Mouse (Mus musculus) right cerebral cortex, postnatal 36 days (tissue): ENCODE results near the gene Eif4e1b.

Source experiments
- DNase-seq, 2 experiments: peaks; one replicate each; pipeline ENCODE4 v3.0.0; 2022; ENCODE audit warnings: low spot score in 2 of 2, mixed read lengths in 1 of 2

Gene Eif4e1b

GRCm38 (mm10) chr13:54783698-54784097 lies at the start of gene Eif4e1b:
Gene Eif4e1b (plus strand): TSS chr13:54783998.
- DNase-seq, result no peak

GRCm38 (mm10) chr13:54736931-54737330 lies 46.9 kb upstream of the Eif4e1b start:
- DNase-seq, result no peak

- no peak for DNase-seq
Observed at GRCm38 (mm10) chr13:54737488-54738212, 46.1 kb upstream of the Eif4e1b start.

GRCm38 (mm10) chr13:54738213-54738601 lies 45.6 kb upstream of the Eif4e1b start:
- DNase-seq, result no peak

GRCm38 (mm10) chr13:54746110-54746509 lies 37.7 kb upstream of the Eif4e1b start:
- DNase-seq, result no peak

GRCm38 (mm10) chr13:54746896-54747295 lies 36.9 kb upstream of the Eif4e1b start:
- DNase-seq, result no peak

- DNase-seq, result no peak
Observed at GRCm38 (mm10) chr13:54748190-54748589, 35.6 kb upstream of the Eif4e1b start.

GRCm38 (mm10) chr13:54748721-54749060 lies 35.1 kb upstream of the Eif4e1b start:
- DNase-seq, result no peak

- no peak for DNase-seq
Observed at GRCm38 (mm10) chr13:54749061-54749863, 34.5 kb upstream of the Eif4e1b start.

GRCm38 (mm10) chr13:54749864-54750411 lies 33.9 kb upstream of the Eif4e1b start, which contains the start of gene Gprin1:
Gene Gprin1 (minus strand): TSS chr13:54749874.
- DNase-seq, result no peak

- no peak for DNase-seq
Observed at GRCm38 (mm10) chr13:54750699-54751098, 33.1 kb upstream of the Eif4e1b start.

GRCm38 (mm10) chr13:54752656-54753055 lies 31.1 kb upstream of the Eif4e1b start:
- DNase-seq, result peak; percentile 91

GRCm38 (mm10) chr13:54753733-54754132 lies 30.1 kb upstream of the Eif4e1b start:
- DNase-seq, result no peak

GRCm38 (mm10) chr13:54754169-54755080 lies 29.4 kb upstream of the Eif4e1b start:
- no peak for DNase-seq

GRCm38 (mm10) chr13:54755201-54755830 lies 28.5 kb upstream of the Eif4e1b start:
- no peak for DNase-seq

GRCm38 (mm10) chr13:54756156-54756712 lies 27.6 kb upstream of the Eif4e1b start:
- DNase-seq, result no peak

- DNase-seq, result no peak
Observed at GRCm38 (mm10) chr13:54757093-54757830, 26.5 kb upstream of the Eif4e1b start.

GRCm38 (mm10) chr13:54758045-54758755 lies 25.6 kb upstream of the Eif4e1b start:
- peak; percentile 91 for DNase-seq

- no peak for DNase-seq
Observed at GRCm38 (mm10) chr13:54758756-54759470, 24.9 kb upstream of the Eif4e1b start.
